Mouse (Mus musculus) C3H10T1/2 (cell line): ENCODE data around the gene H2-M10.2. TPM values are rescaled to one million over a fixed set of nuclear protein-coding genes. Genes with fewer than 3 reads are reported as not detected.

Experiments used
- polyA plus RNA-seq, 2 experiments: library from polyadenylated mRNA; unstranded; fragments of >200 nt; fragmentation: generic; extraction: Trizol; gene quantifications; one replicate each; pipeline ENCODE4 v1.2.1; 2012; ENCODE audit warnings: missing spikeins in 2 of 2

Gene H2-M10.2
- not detected for polyA plus RNA-seq

DNA sequence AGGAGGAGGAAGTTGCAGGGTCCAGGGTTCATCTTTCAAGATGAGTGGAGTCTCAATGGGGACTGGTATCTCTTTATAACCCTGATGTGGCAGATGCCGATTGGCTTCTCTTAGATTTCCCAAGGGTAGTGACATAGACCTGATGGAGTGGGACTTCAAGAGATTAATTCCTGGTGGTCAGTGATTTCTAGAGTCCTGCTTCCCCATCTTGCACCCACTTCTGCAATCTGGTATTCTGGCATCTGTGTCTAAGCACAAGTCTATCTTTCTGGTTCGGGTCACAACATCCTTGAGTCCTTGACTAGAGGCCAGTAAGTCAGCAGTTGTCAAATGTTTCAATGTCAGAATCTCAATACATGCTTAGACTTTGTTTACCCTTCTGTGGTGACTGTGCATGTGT, at the start of gene H2-M10.2:
Gene H2-M10.2 (minus strand): TSS at position 101 of the 400 bp plus-strand sequence.

DNA sequence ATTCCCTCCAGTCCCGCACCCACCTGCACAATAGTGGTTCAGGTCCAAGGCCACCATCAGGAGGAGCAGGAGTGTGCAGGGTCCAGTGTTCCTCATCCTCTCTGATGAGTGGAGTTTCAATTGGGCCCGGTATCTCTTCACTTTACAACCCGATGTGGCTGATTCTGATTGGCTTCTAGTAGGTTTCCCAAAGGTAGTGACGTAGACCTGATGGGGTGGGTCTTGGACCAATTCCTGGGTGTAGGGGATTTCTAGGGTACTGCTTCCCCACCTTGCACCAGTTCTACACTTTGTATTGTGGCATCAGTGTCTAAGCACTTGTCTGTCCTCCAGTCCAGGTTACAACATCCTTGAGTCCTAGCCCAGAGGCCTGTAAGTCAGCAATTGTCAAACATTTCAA, 39.8 kb upstream of the H2-M10.2 start, which contains the start of gene H2-M10.1:
Gene H2-M10.1 (minus strand): TSS at position 101 of the 400 bp plus-strand sequence.

DNA sequence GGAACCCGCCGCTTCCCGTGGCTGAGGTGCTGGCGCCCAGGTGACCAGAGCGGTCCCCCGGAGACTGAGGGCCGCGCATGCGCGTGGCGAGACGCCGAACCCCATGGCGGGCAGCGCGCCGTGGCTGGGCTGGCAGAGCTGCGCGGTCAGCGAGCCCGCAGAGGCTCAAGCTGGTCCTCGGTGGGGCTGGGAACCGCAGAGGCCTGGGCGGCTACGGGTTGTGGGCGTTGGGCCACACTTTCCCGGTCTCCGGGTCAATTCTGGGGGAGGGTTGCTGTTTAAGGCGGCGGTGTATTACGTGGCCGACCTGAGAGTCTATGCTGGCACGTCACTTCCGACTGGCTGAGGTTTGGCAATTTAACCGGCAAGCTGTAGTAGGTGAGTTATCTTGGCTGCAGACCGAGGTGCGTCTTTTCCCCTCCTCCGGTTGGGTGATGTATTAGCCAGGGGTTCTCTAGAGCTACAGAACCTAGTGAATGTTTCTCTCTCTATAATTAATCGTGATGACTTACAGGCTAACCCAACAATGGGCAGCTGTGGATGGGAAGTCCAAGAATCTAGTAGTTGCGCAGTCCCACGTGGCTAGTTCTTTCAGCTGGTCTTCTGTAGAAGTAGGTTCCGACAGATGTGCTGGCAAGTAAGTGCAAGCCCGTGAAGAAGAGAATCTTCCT, 14.6 kb downstream of the H2-M10.2 start, which contains the start of gene Trim39:
Gene Trim39 (minus strand): TSS at position 662 of the 671 bp plus-strand sequence.

DNA sequence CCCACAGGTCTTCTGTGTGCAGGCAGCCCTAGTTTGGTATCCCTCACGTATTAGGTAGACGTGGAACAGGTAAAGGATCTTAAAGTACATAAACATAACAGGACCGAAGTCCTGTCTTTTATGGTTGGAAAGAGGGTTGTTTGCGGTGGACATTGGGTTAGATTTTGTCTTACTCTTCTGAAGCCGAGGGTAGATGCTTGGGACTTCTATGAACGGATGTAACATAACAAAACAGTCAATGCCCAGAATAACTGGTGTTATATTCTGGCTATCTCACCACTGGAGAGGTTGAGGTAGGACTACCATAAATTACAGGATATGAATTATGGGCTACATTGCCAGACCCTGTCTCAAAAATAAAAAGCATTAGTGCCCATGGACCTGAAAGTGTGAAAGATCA, 28.3 kb downstream of the H2-M10.2 start, which contains the start of gene Rpp21:
Gene Rpp21 (minus strand): TSS at position 101 of the 400 bp plus-strand sequence.

Other genes starting within 250 kb of the H2-M10.2 start
- gene H2-T22, start 243.7 kb downstream of the H2-M10.2 start, polyA plus RNA-seq: 100 to 1,000 TPM in 1 of 2 experiments, 10 to 100 TPM in 1; 42.8 to 114 TPM
- gene Gm6034, start 243.5 kb downstream of the H2-M10.2 start, polyA plus RNA-seq: under 1 TPM in 1 of 2 experiments, not detected in 1; 0.09 TPM
- gene Gm11127, start 228.1 kb downstream of the H2-M10.2 start, polyA plus RNA-seq: under 1 TPM; 0.08 to 0.39 TPM
- not detected for gene Gm19684, start 164.8 kb downstream of the H2-M10.2 start, polyA plus RNA-seq
- not detected for gene Gm7030, start 157.1 kb downstream of the H2-M10.2 start, polyA plus RNA-seq
- not detected for gene Gm8909, start 118.0 kb downstream of the H2-M10.2 start, polyA plus RNA-seq
- not detected for gene H2-T3, start 96.2 kb downstream of the H2-M10.2 start, polyA plus RNA-seq
- 10 to 100 TPM; 72.2 to 97.7 TPM for gene Rpp21, start 28.4 kb downstream of the H2-M10.2 start, polyA plus RNA-seq
- gene Trim39, start 14.2 kb downstream of the H2-M10.2 start, polyA plus RNA-seq: 1 to 10 TPM; 1.2 to 8.7 TPM
- gene H2-M10.1, start 39.7 kb upstream of the H2-M10.2 start, polyA plus RNA-seq: not detected
- gene H2-M10.3, start 81.9 kb upstream of the H2-M10.2 start, polyA plus RNA-seq: not detected
- not detected for gene H2-M10.4, start 175.8 kb upstream of the H2-M10.2 start, polyA plus RNA-seq